Mouse (Mus musculus): ENCODE measurements at regions not wholly inside any gene's neighbourhood (a gene's known extent, or its start where the extent isn't known, plus 50 kb on each side); places are given as distances from the start of the nearest gene placed in this dataset.

GRCm38 (mm10) chr11:43976024-43976423, 75.0 kb upstream of the Adra1b start:
- H3K4me1 ChIP-seq (ENCODE audit: control insufficient read depth, insufficient read depth, low read length) = no peaks in the 10 kb centered on the region
- TF ChIP-seq CTCF (IDR thresholded peaks at IDR 0.05; ENCODE audit: borderline replicate concordance, insufficient read depth, low read depth, low read length) = no peak
- TF ChIP-seq POLR2A (IDR thresholded peaks at IDR 0.05; ENCODE audit: borderline replicate concordance, insufficient read depth, low read length) = no peak
- H3K27ac ChIP-seq (ENCODE audit: insufficient read depth, low read length) = no peak overlapping the region
- H3K4me3 ChIP-seq (replicated peaks; ENCODE audit: insufficient read depth, low read depth, low read length) = no peak overlapping the region
- no peak for DNase-seq
- H3K27me3 ChIP-seq (ENCODE audit: control insufficient read depth, insufficient read depth, low read length) = no peaks in the 10 kb centered on the region
- 78% methylated on average over 4 of the region's 4 CpGs for WGBS

- H3K4me1 ChIP-seq (ENCODE audit: control insufficient read depth, insufficient read depth, low read length) = no peaks in the 10 kb centered on the region
- 79% methylated on average over 7 of the region's 7 CpGs for WGBS
- TF ChIP-seq CTCF (IDR thresholded peaks at IDR 0.05; ENCODE audit: borderline replicate concordance, insufficient read depth, low read depth, low read length) = no peak
- no peak for TF ChIP-seq POLR2A (IDR thresholded peaks at IDR 0.05; ENCODE audit: borderline replicate concordance, insufficient read depth, low read length)
Measured at GRCm38 (mm10) chr11:43979406-43979805, 78.4 kb upstream of the Adra1b start.

GRCm38 (mm10) chr11:43980444-43980843, 79.4 kb upstream of the Adra1b start:
- Histone ChIP-seq H3K4me3 (replicated peaks; ENCODE audit: insufficient read depth, low read depth, low read length) (no peak overlapping the region), H3K27me3 (ENCODE audit: control insufficient read depth, insufficient read depth, low read length) (no peaks in the 10 kb centered on the region; the same call in 1 of the 2 replicates), H3K27ac (ENCODE audit: insufficient read depth, low read length) (no peak overlapping the region), H3K4me1 (ENCODE audit: control insufficient read depth, insufficient read depth, low read length) (no peaks in the 10 kb centered on the region)
- WGBS = 94% methylated on average over 4 of the region's 4 CpGs
- no peak for TF ChIP-seq CTCF (IDR thresholded peaks at IDR 0.05; ENCODE audit: borderline replicate concordance, insufficient read depth, low read depth, low read length)
- no peak for TF ChIP-seq POLR2A (IDR thresholded peaks at IDR 0.05; ENCODE audit: borderline replicate concordance, insufficient read depth, low read length)
- DNase-seq = no peak

More at GRCm38 (mm10) chr11:43979406-43979805, 78.4 kb upstream of the Adra1b start:
- Histone ChIP-seq H3K27me3 (ENCODE audit: control insufficient read depth, insufficient read depth, low read length) (no peaks in the 10 kb centered on the region; the same call in 1 of the 2 replicates), H3K4me3 (replicated peaks; ENCODE audit: insufficient read depth, low read depth, low read length) (no peak overlapping the region), H3K27ac (ENCODE audit: insufficient read depth, low read length) (no peak overlapping the region)
- no peak for DNase-seq

GRCm38 (mm10) chr11:43989911-43990430, 89.0 kb upstream of the Adra1b start:
- H3K27ac ChIP-seq (ENCODE audit: insufficient read depth, low read length) = no peak overlapping the region
- WGBS = 52% methylated on average over 1 of the region's 1 CpGs
- DNase-seq = no peak
- no peak for TF ChIP-seq CTCF (IDR thresholded peaks at IDR 0.05; ENCODE audit: borderline replicate concordance, insufficient read depth, low read depth, low read length)
- TF ChIP-seq POLR2A (IDR thresholded peaks at IDR 0.05; ENCODE audit: borderline replicate concordance, insufficient read depth, low read length) = no peak
- no peaks in the 10 kb centered on the region for H3K27me3 ChIP-seq (ENCODE audit: control insufficient read depth, insufficient read depth, low read length)
- H3K4me1 ChIP-seq (ENCODE audit: control insufficient read depth, insufficient read depth, low read length) = no peaks in the 10 kb centered on the region
- no peak overlapping the region for H3K4me3 ChIP-seq (replicated peaks; ENCODE audit: insufficient read depth, low read depth, low read length)

- H3K4me1 ChIP-seq (ENCODE audit: control insufficient read depth, insufficient read depth, low read length) = no peaks in the 10 kb centered on the region
- H3K27me3 ChIP-seq (ENCODE audit: control insufficient read depth, insufficient read depth, low read length) = no peaks in the 10 kb centered on the region; the same call in 1 of the 2 replicates
- WGBS = 85% methylated on average over 6 of the region's 6 CpGs
- no peak overlapping the region for H3K27ac ChIP-seq (ENCODE audit: insufficient read depth, low read length)
- no peak overlapping the region for H3K4me3 ChIP-seq (replicated peaks; ENCODE audit: insufficient read depth, low read depth, low read length)
- TF ChIP-seq POLR2A (IDR thresholded peaks at IDR 0.05; ENCODE audit: borderline replicate concordance, insufficient read depth, low read length) (no peak), CTCF (IDR thresholded peaks at IDR 0.05; ENCODE audit: borderline replicate concordance, insufficient read depth, low read depth, low read length) (no peak)
- DNase-seq = no peak
Measured at GRCm38 (mm10) chr11:43992011-43992471, 91.0 kb upstream of the Adra1b start.

GRCm38 (mm10) chr11:43998046-43998725, 97.2 kb upstream of the Adra1b start:
- no peak for DNase-seq
- WGBS = 80% methylated on average over 12 of the region's 12 CpGs
- Histone ChIP-seq H3K4me3 (replicated peaks; ENCODE audit: insufficient read depth, low read depth, low read length) (no peak overlapping the region), H3K27me3 (ENCODE audit: control insufficient read depth, insufficient read depth, low read length) (no peaks in the 10 kb centered on the region; the same call in 1 of the 2 replicates), H3K4me1 (ENCODE audit: control insufficient read depth, insufficient read depth, low read length) (peaks cover 8% of the 10 kb centered on the region), H3K27ac (ENCODE audit: insufficient read depth, low read length) (no peak overlapping the region)
- TF ChIP-seq POLR2A (IDR thresholded peaks at IDR 0.05; ENCODE audit: borderline replicate concordance, insufficient read depth, low read length) (no peak), CTCF (IDR thresholded peaks at IDR 0.05; ENCODE audit: borderline replicate concordance, insufficient read depth, low read depth, low read length) (no peak)

- 95% methylated on average over 4 of the region's 4 CpGs for WGBS
- no peak for TF ChIP-seq CTCF (IDR thresholded peaks at IDR 0.05; ENCODE audit: borderline replicate concordance, insufficient read depth, low read depth, low read length)
- no peak for TF ChIP-seq POLR2A (IDR thresholded peaks at IDR 0.05; ENCODE audit: borderline replicate concordance, insufficient read depth, low read length)
- H3K4me3 ChIP-seq (replicated peaks; ENCODE audit: insufficient read depth, low read depth, low read length) = no peak overlapping the region
- H3K27ac ChIP-seq (ENCODE audit: insufficient read depth, low read length) = no peak overlapping the region
- peaks cover 8% of the 10 kb centered on the region for H3K4me1 ChIP-seq (ENCODE audit: control insufficient read depth, insufficient read depth, low read length)
- no peaks in the 10 kb centered on the region; the same call in 1 of the 2 replicates for H3K27me3 ChIP-seq (ENCODE audit: control insufficient read depth, insufficient read depth, low read length)
- no peak for DNase-seq
Measured at GRCm38 (mm10) chr11:44000056-44000455, 99.0 kb upstream of the Adra1b start.
